Mouse (Mus musculus): ENCODE measurements around the gene Pcnx3. TPM values are rescaled to one million over a fixed set of nuclear protein-coding genes. Genes with fewer than 3 reads are reported as not detected.

Pcnx3 gene
- polyA plus RNA-seq, 1 experiment from 2014 or later: 30.6 TPM

- H3K9me3 ChIP-seq: no peaks in the 10 kb centered on the region
- H3K27ac ChIP-seq (replicated peaks): no peak overlapping the region
- H3K36me3 ChIP-seq (replicated peaks): no peaks in the 10 kb centered on the region
- H3K4me1 ChIP-seq: peaks cover 11% of the 10 kb centered on the region
- no peak for DNase-seq (ENCODE audit: low spot score)
- H3K27me3 ChIP-seq (replicated peaks; ENCODE audit: low read depth, poor library complexity, severe bottlenecking): no peaks in the 10 kb centered on the region
- no peak overlapping the region for H3K4me3 ChIP-seq
- WGBS: 81% methylated on average over 2 of the region's 2 CpGs
Measured at GRCm38 (mm10) chr19:5614953-5615352, 73.8 kb downstream of the Pcnx3 start.

Small RNA genes within 50 kb of the gene (microRNA-seq; reads per million reads assigned to microRNA genes)
- gene Mir6987: not detected

Other genes with a start within 250 kb of the Pcnx3 start
- not detected in 2 replicates for gene Fosl1, start 241.4 kb downstream of the Pcnx3 start, polyA plus RNA-seq (2016; fragmentation: Nextera tagmentation; extraction: Ambion mirVana)
- 6.2 and 7.4 TPM in 2 replicates for gene Ccdc85b, start 231.0 kb downstream of the Pcnx3 start, polyA plus RNA-seq (2016; fragmentation: Nextera tagmentation; extraction: Ambion mirVana)
- 101 and 109 TPM in 2 replicates for gene Fibp, start 228.3 kb downstream of the Pcnx3 start, polyA plus RNA-seq (2016; fragmentation: Nextera tagmentation; extraction: Ambion mirVana)
- gene Ctsw, start 220.4 kb downstream of the Pcnx3 start, polyA plus RNA-seq (2016; fragmentation: Nextera tagmentation; extraction: Ambion mirVana): 1.1 and 1.5 TPM in 2 replicates
- gene Efemp2, start 215.0 kb downstream of the Pcnx3 start, polyA plus RNA-seq (2016; fragmentation: Nextera tagmentation; extraction: Ambion mirVana): 75.8 and 80.6 TPM in 2 replicates
- 41.1 and 45.1 TPM in 2 replicates for gene Mus81, start 200.5 kb downstream of the Pcnx3 start, polyA plus RNA-seq (2016; fragmentation: Nextera tagmentation; extraction: Ambion mirVana)
- 3,028 and 3,069 TPM in 2 replicates for gene Cfl1, start 198.5 kb downstream of the Pcnx3 start, polyA plus RNA-seq (2016; fragmentation: Nextera tagmentation; extraction: Ambion mirVana)
- not detected in 2 replicates for gene 1700020D05Rik, start 185.1 kb downstream of the Pcnx3 start, polyA plus RNA-seq (2016; fragmentation: Nextera tagmentation; extraction: Ambion mirVana)
- gene Snx32, start 178.4 kb downstream of the Pcnx3 start, polyA plus RNA-seq (2016; fragmentation: Nextera tagmentation; extraction: Ambion mirVana): 6.3 and 8.4 TPM in 2 replicates
- gene Ovol1, start 128.3 kb downstream of the Pcnx3 start, polyA plus RNA-seq (2016; fragmentation: Nextera tagmentation; extraction: Ambion mirVana): 0.83 and 1.3 TPM in 2 replicates
- gene Ap5b1, start 120.9 kb downstream of the Pcnx3 start, polyA plus RNA-seq (2016; fragmentation: Nextera tagmentation; extraction: Ambion mirVana): 2.1 and 2.6 TPM in 2 replicates
- gene Rnaseh2c, start 87.0 kb downstream of the Pcnx3 start, polyA plus RNA-seq (2016; fragmentation: Nextera tagmentation; extraction: Ambion mirVana): 174 and 177 TPM in 2 replicates
- gene Kat5, start 78.7 kb downstream of the Pcnx3 start, polyA plus RNA-seq (2016; fragmentation: Nextera tagmentation; extraction: Ambion mirVana): 59.7 and 60.7 TPM in 2 replicates
- 34.3 and 36.8 TPM in 2 replicates for gene Rela, start 51.4 kb downstream of the Pcnx3 start, polyA plus RNA-seq (2016; fragmentation: Nextera tagmentation; extraction: Ambion mirVana)
- 28.7 and 31.2 TPM in 2 replicates for gene Sipa1, start 25.2 kb downstream of the Pcnx3 start, polyA plus RNA-seq (2016; fragmentation: Nextera tagmentation; extraction: Ambion mirVana)
- gene Map3k11, start 166 bp downstream of the Pcnx3 start, polyA plus RNA-seq (2016; fragmentation: Nextera tagmentation; extraction: Ambion mirVana): 32.1 and 34.0 TPM in 2 replicates
- 0.19 and 0.23 TPM in 2 replicates for gene Kcnk7, start 15.5 kb upstream of the Pcnx3 start, polyA plus RNA-seq (2016; fragmentation: Nextera tagmentation; extraction: Ambion mirVana)
- gene Ehbp1l1, start 37.4 kb upstream of the Pcnx3 start, polyA plus RNA-seq (2016; fragmentation: Nextera tagmentation; extraction: Ambion mirVana): 7.9 and 8.0 TPM in 2 replicates
- 147 and 151 TPM in 2 replicates for gene Fam89b, start 40.7 kb upstream of the Pcnx3 start, polyA plus RNA-seq (2016; fragmentation: Nextera tagmentation; extraction: Ambion mirVana)
- 3.4 and 3.5 TPM in 2 replicates for gene Ltbp3, start 52.0 kb upstream of the Pcnx3 start, polyA plus RNA-seq (2016; fragmentation: Nextera tagmentation; extraction: Ambion mirVana)
- gene Scyl1, start 82.5 kb upstream of the Pcnx3 start, polyA plus RNA-seq (2016; fragmentation: Nextera tagmentation; extraction: Ambion mirVana): 72.0 and 74.9 TPM in 2 replicates
- gene Frmd8, start 186.4 kb upstream of the Pcnx3 start, polyA plus RNA-seq (2016; fragmentation: Nextera tagmentation; extraction: Ambion mirVana): 44.6 and 45.4 TPM in 2 replicates
- gene Slc25a45, start 188.9 kb upstream of the Pcnx3 start, polyA plus RNA-seq (2016; fragmentation: Nextera tagmentation; extraction: Ambion mirVana): 2.5 and 2.9 TPM in 2 replicates
- 6.8 and 7.4 TPM in 2 replicates for gene Tigd3, start 205.2 kb upstream of the Pcnx3 start, polyA plus RNA-seq (2016; fragmentation: Nextera tagmentation; extraction: Ambion mirVana)
- 231 and 251 TPM in 2 replicates for gene Dpf2, start 224.1 kb upstream of the Pcnx3 start, polyA plus RNA-seq (2016; fragmentation: Nextera tagmentation; extraction: Ambion mirVana)
- 1.5 and 2.2 TPM in 2 replicates for gene Cdc42ep2, start 235.9 kb upstream of the Pcnx3 start, polyA plus RNA-seq (2016; fragmentation: Nextera tagmentation; extraction: Ambion mirVana)